Comparison of ENCODE assay signal across 2 mouse cellular contexts in genomic region chr11:79253542-79254390, GRCm38 (mm10).
TF ChIP-seq lines count a peak whose summit lies in the region.

No protein-coding gene starts in this region.

TF ChIP-seq in C2C12, 6 proteins besides CTCF, POLR2A, EP300 and RAD21 (continued from another document):
- no peak for TF ChIP-seq USF1 (IDR thresholded peaks at IDR 0.05; ENCODE audit: low read depth)
- no peak for TF ChIP-seq MAX (IDR thresholded peaks at IDR 0.05)

TF ChIP-seq in myocyte, 11 proteins besides CTCF, POLR2A, EP300 and RAD21 (continued from another document):
- TF ChIP-seq REST (IDR thresholded peaks at IDR 0.05; ENCODE audit: insufficient read depth, insufficient read length) = no peak
- no peak for TF ChIP-seq MAX (IDR thresholded peaks at IDR 0.05; ENCODE audit: low read depth)
- no peak for TF ChIP-seq TCF3 (IDR thresholded peaks at IDR 0.05; ENCODE audit: insufficient read length, low read depth)
- TF ChIP-seq USF1 (IDR thresholded peaks at IDR 0.05; ENCODE audit: low read depth) = no peak
- TF ChIP-seq MYOG (IDR thresholded peaks at IDR 0.05; ENCODE audit: control insufficient read depth in 1 of 3, insufficient read depth in 1 of 3, insufficient read length in 2 of 3, low read depth in 2 of 3) = no peak
- no peak for TF ChIP-seq E2F4 (IDR thresholded peaks at IDR 0.05; ENCODE audit: insufficient read depth)
- no peak for TF ChIP-seq SRF (IDR thresholded peaks at IDR 0.05; ENCODE audit: control insufficient read depth, insufficient read length, low read depth)
- no peak for TF ChIP-seq POLR2AphosphoS2 (IDR thresholded peaks at IDR 0.05; ENCODE audit: insufficient read length, low read depth)
TF ChIP-seq in myocyte: peak in this region for 0.
